Mouse (Mus musculus) A20 (cell line): ENCODE measurements at regions not wholly inside any gene's neighbourhood (a gene's known extent, or its start where the extent isn't known, plus 50 kb on each side); places are given as distances from the start of the nearest gene placed in this dataset.

Experiments used
- DNase-seq: peaks from one replicate; pipeline ENCODE4 v3.0.0-alpha.2; 2011; ENCODE audit warnings: low read depth, low spot score

DNA sequence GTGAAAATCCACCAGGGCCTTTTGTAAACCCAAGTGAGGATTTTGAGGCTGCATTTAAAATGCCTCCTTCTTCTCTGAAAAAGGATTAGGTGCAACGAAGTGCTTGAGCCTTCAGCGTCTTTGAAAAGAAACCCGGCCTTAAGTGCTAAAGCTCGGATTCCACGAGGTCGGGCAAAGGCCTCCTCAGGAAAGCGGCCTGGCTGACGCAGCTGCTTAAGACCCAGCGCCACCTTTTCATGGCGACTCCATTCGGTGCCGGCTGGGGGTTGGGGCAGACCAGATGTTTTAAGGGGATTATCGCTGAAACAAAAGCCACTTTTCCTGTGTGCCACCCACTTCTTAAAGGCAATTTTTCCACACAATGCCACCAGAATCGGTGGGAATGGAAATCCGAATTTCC is 61.6 kb upstream of the 4932438H23Rik start:
- DNase-seq = no peak

DNA sequence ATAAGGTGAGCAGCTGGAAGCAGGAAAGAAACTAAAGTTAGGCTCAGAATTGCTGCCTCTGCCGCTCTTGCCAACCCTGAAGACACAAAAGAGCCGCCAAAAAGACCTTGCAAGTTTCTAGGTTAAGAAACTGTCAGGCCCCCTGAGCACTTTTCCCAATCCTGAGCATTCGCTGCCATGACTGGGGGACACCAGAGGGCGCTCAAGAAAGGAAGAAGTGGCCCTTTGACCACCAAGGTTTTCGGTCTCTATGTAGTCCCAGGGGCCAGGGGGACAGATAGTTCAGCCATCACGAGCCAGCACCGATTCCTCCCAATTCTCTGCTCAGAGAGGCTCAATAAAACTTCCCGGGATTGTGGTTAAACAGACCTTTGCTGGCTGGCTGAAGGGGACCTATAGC is 64.6 kb upstream of the Olig2 start:
- DNase-seq = peak; percentile 28

DNA sequence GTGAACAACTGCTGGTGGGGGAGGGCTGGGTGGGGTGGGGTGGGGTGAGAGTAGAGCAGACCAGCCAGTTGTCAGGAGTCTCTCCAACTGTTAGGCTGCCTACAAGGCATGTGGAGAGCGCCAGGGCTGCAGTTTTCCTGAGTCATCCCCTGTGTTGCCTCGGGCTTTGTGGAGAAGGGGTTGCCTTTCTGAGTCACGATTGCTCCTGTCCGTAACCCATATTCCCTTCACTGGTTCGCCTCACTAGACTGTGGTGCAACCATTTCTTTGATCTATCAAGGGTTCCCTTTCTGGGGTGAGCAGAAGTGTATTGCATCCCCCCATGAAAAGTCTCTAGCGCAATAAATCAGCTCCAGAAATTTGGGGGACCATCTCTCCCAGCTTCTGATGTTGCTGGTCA is 63.6 kb upstream of the Olig2 start:
- no peak for DNase-seq

DNA sequence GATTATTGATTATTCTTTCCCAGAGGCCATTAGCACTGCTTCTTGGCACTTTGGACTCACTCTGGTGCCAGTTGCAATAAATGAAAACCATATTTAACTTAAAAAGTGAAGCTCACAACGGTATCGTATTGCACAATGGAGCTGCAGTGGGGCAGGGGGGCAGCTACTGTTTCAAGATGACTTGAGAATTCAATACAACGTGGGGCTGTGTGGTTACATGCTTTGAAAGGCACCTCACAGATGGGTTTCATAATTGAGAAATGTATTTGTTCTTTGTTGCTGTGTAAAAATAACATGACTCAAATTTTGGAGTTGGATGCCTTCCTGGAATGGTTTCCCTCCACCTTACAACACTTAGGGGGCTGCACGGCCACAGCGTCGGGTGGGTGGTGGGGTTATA is 62.9 kb upstream of the Olig2 start:
- no peak for DNase-seq

DNA sequence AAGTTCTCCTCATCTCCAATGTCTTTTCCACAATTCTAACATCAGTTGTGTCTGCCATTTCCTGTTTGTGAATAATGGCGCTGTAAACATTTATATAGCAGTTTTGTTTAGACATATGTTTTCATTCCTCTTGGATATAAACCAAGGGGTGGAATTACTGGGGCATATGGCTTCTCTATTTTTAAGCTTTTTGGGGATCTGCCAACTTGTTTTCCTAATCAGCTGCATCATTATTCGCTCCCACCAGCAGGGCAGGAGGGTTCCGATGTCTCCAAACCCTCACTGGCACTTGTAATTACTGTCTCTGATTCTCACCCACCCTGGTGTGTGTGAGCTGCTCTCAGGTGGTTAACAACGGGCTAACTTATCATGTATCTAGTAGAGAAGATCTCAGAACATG is 59.4 kb upstream of the Olig2 start:
- no peak for DNase-seq

DNA sequence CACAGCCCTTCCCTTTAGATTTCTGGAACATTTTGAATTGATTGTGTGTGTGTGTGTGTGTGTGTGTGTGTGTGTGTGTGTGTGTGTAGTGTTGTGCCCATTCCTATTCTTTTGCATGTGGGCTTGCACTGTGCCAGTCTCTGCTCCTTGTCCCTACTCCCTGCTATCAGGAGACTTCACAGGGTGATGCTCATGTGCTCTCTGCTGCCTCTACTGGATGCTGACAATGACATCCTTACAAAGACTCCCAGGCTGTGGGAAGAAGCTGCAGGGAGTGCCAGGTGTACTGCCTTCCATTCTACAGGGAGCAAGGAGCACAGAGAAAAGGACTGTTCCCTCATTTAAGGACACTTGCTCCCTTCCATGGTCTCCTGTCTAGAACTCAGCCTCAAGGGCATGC is 58.4 kb upstream of the Olig2 start:
- peak; percentile 22 for DNase-seq

DNA sequence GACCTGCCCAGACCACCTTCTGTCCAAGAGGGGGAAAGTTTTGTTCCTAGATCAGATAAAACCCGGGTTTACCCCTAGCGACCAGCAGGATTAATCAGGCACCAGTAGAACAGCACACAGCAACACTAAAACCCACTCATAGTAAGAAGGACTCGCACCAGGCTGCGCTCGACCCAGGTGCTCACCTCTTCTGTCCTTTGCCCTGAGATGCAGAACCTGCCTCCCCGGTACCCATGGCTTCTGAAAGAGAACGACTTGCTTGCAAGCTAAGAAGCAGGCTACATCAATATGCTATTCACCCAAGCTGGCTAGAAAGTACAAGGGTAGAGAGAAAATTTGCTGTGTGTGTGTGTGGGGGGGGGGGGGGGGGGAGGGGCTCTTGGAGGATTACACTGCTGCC is 56.9 kb upstream of the Olig2 start:
- DNase-seq = no peak

DNA sequence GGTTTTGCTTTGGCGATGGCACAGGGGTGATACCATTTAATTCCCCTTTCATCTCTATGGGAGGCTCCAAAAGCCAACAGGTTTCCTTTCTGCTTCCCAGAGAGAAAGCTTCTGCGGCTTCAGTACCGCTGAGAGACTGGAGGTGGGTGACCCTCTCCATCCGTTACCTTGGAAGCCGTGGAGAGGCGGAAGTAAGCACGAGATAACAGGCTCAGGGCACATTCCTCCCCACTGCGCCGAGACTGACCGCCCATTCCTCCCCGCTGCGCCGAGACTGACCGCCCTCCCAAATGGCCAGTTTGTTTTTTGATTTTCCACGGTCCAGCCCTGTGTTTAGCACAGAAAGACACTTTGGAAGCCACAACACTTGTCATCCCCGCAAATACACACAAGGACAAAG is 55.4 kb upstream of the Olig2 start:
- no peak for DNase-seq

DNA sequence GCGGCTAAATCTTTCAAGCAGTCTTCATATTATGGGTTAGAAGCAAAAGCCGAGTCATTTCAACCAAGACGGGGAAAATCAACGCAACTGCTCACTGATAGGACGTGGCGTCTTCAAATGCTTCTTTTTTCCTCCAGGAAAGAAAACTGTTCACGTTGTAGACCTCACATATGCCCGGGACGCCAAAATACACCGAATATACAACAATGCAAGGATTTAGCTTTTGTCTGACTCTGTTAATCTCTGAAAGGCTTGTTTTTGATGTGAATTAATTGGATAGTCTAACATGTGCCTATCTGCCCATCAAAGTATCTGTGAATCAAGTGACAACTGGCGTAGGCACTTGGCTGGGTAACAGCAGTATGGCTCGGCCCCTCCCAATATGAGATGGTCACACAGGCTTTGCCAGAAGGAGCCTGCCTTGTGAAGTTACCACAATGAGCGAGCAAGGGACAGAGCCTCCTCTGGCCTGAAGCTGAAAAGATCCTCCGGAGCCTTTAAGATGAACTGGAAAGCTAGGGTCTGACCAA is 53.3 kb upstream of the Olig2 start:
- DNase-seq = no peak

DNA sequence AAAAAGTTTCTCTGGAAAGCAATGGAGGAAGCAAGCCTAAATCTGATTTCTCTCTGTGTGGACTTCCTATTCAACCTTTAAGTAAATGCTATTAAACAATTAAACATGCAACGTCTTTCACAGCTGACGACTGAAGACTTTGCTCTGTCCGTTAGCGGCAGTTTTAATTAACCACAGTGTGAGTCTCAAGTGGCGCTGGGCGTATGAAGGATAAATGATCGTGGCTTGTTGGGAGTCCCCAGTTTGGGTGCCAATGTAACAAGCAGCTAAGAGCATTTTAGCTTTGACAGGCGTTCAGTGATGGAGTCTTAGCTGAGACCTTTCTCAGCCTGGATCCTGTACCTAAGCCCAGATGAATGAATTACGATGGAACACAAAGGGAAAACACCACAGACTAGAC is 52.7 kb upstream of the Olig2 start:
- DNase-seq = no peak

DNA sequence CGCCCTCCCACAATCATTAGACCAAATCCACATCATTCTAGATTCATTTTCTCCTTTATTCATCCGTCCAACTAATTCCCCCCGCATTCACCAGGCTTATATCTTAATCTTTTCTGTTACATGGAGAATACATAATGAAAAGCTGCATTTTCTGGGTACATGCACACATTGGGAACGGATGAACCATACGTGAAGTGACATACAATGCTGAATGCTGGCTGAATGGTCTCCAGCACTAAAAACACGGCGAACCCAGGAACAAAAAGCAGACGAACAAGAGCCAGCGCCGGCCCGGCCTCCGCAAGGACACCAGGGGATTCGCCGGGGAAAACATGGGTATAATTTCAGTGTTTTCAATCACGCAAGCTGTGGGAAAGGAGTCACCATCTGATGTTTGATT is 52.0 kb upstream of the Olig2 start:
- no peak for DNase-seq

DNA sequence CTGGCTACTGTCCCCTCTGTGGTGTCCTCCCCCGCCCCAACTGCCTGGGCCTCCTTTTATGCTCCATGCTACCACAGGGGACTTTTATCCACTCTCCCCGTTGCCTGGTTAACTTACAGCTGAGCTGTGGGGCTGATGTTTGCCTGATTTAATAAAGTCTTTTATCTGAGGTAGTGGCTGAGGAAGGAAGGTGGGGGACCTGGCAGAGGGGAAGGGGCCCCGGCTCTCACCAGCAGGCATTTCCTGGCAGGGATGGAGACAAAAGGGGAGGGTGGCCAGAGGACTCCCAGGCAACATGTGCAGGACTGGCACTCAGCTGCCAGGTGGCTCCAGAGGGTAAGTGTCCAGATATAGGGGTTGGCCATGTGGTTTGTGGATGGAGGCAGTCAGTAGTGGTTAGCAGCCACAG is 51.4 kb upstream of the Olig2 start:
- DNase-seq = no peak

DNA sequence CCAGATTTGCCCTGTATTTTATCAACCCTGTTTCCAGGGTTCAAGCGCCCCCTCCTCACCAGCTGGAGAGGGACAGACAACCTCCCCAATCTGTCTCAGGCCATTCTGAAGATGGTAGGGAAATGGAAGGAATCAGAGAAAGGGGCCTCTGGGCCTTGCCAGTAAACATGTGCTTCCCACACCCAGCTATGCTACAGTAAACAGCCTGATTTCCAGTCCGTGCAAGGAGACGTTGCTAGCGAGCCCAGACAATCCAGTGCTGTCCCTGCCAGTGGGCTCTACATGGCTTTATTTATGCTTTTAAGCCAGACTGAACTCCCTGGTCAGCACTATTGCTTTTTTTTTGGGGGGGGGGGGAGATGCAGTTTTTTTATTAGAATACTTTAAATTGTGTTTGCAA is 50.9 kb upstream of the Olig2 start:
- DNase-seq = no peak
